Mouse (Mus musculus) forebrain, embryonic 10.5 days (tissue): Measurements from ENCODE around the gene Stat5b. TPM values are rescaled to one million over a fixed set of nuclear protein-coding genes. Genes with fewer than 3 reads are reported as not detected.

Experiments
- DNase-seq: peaks from one replicate; pipeline ENCODE4 v3.0.0-alpha.2; 2017; ENCODE audit warnings: low spot score; ENCODE audit errors: extremely low spot score
- H3K27ac ChIP-seq: fragments of 300-500 bp; sonication (generic); 2 replicates; pipeline ENCODE4 v1.5.1; 2016; ENCODE audit warnings: mild to moderate bottlenecking
- H3K27me3 ChIP-seq: fragments of 300-500 bp; sonication (generic); 2 replicates; pipeline ENCODE4 v1.6.1; 2016; ENCODE audit warnings: mild to moderate bottlenecking; ENCODE audit not compliant: poor library complexity, severe bottlenecking
- H3K36me3 ChIP-seq: fragments of 300-500 bp; sonication (generic); replicated peaks from 2 replicates; pipeline ENCODE4 v1.6.1; 2016; ENCODE audit warnings: mild to moderate bottlenecking, moderate library complexity
- H3K4me1 ChIP-seq: fragments of 300-500 bp; sonication (generic); 2 replicates; pipeline ENCODE4 v1.6.1; 2016
- H3K4me3 ChIP-seq: fragments of 300-500 bp; sonication (generic); 2 replicates; pipeline ENCODE4 v1.5.1; 2016; ENCODE audit warnings: mild to moderate bottlenecking, moderate library complexity
- H3K9me3 ChIP-seq: fragments of 300-500 bp; sonication (generic); 2 replicates; pipeline ENCODE4 v1.6.1; 2016; ENCODE audit warnings: mild to moderate bottlenecking, moderate library complexity
- WGBS: fragments of 180-500 bp; shearing (Covaris S2); methylation state at CpG from one replicate; pipeline ENCODE4 v1.1.7; 2016; 5-methylcytosine and 5-hydroxymethylcytosine counted together
- polyA plus RNA-seq: library from polyadenylated mRNA; unstranded; fragments of >200 nt; fragmentation: Nextera tagmentation; extraction: Ambion mirVana; gene quantifications from 2 replicates; pipeline ENCODE4 v1.2.1, GENCODE M21; 2016

Stat5b gene
- polyA plus RNA-seq, 1 experiment from 2014 or later: 14.9 TPM

- 88% methylated on average over 3 of the region's 3 CpGs for WGBS
- Histone ChIP-seq H3K4me1 (peaks cover 15% of the 10 kb centered on the region), H3K9me3 (no peaks in the 10 kb centered on the region), H3K27ac (no peak overlapping the region), H3K4me3 (no peak overlapping the region), H3K27me3 (no peaks in the 10 kb centered on the region), H3K36me3 (peaks cover 20% of the 10 kb centered on the region)
- DNase-seq: no peak
Observed at GRCm38 (mm10) chr11:100789702-100790101, 60.8 kb downstream of the Stat5b start.

- Histone ChIP-seq H3K27me3 (no peaks in the 10 kb centered on the region), H3K9me3 (no peaks in the 10 kb centered on the region), H3K36me3 (peaks cover 34% of the 10 kb centered on the region), H3K4me3 (no peak overlapping the region), H3K27ac (no peak overlapping the region), H3K4me1 (peaks cover 15% of the 10 kb centered on the region)
- no peak for DNase-seq
- 94% methylated on average over 2 of the region's 2 CpGs for WGBS
Observed at GRCm38 (mm10) chr11:100785774-100786173, 64.8 kb downstream of the Stat5b start.

GRCm38 (mm10) chr11:100784286-100784685 is 66.2 kb downstream of the Stat5b start:
- Histone ChIP-seq H3K4me3 (no peak overlapping the region), H3K36me3 (peaks cover 37% of the 10 kb centered on the region), H3K27me3 (no peaks in the 10 kb centered on the region), H3K4me1 (peaks cover 15% of the 10 kb centered on the region), H3K9me3 (no peaks in the 10 kb centered on the region), H3K27ac (no peak overlapping the region)
- no peak for DNase-seq
- WGBS: 88% methylated on average over 8 of the region's 8 CpGs

- Histone ChIP-seq H3K9me3 (no peaks in the 10 kb centered on the region), H3K4me1 (peaks cover 9% of the 10 kb centered on the region), H3K27ac (no peak overlapping the region), H3K36me3 (peaks cover 30% of the 10 kb centered on the region), H3K4me3 (no peak overlapping the region), H3K27me3 (no peaks in the 10 kb centered on the region)
- DNase-seq: no peak
- 87% methylated on average over 13 of the region's 13 CpGs for WGBS
Observed at GRCm38 (mm10) chr11:100782568-100782967, 68.0 kb downstream of the Stat5b start.

GRCm38 (mm10) chr11:100781763-100782475 is 68.6 kb downstream of the Stat5b start:
- WGBS: 91% methylated on average over 15 of the region's 15 CpGs
- no peak for DNase-seq

GRCm38 (mm10) chr11:100780247-100780646 is 70.3 kb downstream of the Stat5b start:
- WGBS: 84% methylated on average over 8 of the region's 8 CpGs
- no peaks in the 10 kb centered on the region for H3K27me3 ChIP-seq

More at GRCm38 (mm10) chr11:100781763-100782475, 68.6 kb downstream of the Stat5b start:
- no peaks in the 10 kb centered on the region for H3K9me3 ChIP-seq
- H3K27me3 ChIP-seq: no peaks in the 10 kb centered on the region
- no peak overlapping the region for H3K27ac ChIP-seq
- peaks cover 8% of the 10 kb centered on the region for H3K4me1 ChIP-seq
- H3K4me3 ChIP-seq: no peak overlapping the region
- peaks cover 28% of the 10 kb centered on the region for H3K36me3 ChIP-seq

GRCm38 (mm10) chr11:100778069-100778468 is 72.5 kb downstream of the Stat5b start:
- Histone ChIP-seq H3K36me3 (peaks cover 19% of the 10 kb centered on the region), H3K4me1 (no peaks in the 10 kb centered on the region), H3K27ac (no peak overlapping the region), H3K27me3 (no peaks in the 10 kb centered on the region), H3K9me3 (no peaks in the 10 kb centered on the region), H3K4me3 (no peak overlapping the region)
- 78% methylated on average over 3 of the region's 3 CpGs for WGBS
- DNase-seq: no peak

More at GRCm38 (mm10) chr11:100780247-100780646, 70.3 kb downstream of the Stat5b start:
- Histone ChIP-seq H3K4me1 (no peaks in the 10 kb centered on the region), H3K36me3 (peaks cover 26% of the 10 kb centered on the region), H3K4me3 (no peak overlapping the region), H3K9me3 (no peaks in the 10 kb centered on the region), H3K27ac (no peak overlapping the region)
- DNase-seq: no peak

GRCm38 (mm10) chr11:100775921-100776320 is 74.6 kb downstream of the Stat5b start:
- Histone ChIP-seq H3K27ac (no peak overlapping the region), H3K27me3 (no peaks in the 10 kb centered on the region), H3K36me3 (0 out of 2 replicates have a peak, but pooled peaks cover 7% of the 10 kb centered on the region), H3K4me1 (peaks cover 2% of the 10 kb centered on the region), H3K4me3 (no peak overlapping the region), H3K9me3 (no peaks in the 10 kb centered on the region)
- DNase-seq: no peak
- 87% methylated on average over 10 of the region's 10 CpGs for WGBS

GRCm38 (mm10) chr11:100774261-100774660 is 76.3 kb downstream of the Stat5b start:
- Histone ChIP-seq H3K36me3 (0 out of 2 replicates have a peak, but pooled peaks cover under 1% of the 10 kb centered on the region), H3K4me1 (peaks cover 15% of the 10 kb centered on the region), H3K27me3 (no peaks in the 10 kb centered on the region), H3K4me3 (no peak overlapping the region), H3K9me3 (no peaks in the 10 kb centered on the region), H3K27ac (no peak overlapping the region)
- WGBS: 86% methylated on average over 4 of the region's 4 CpGs
- DNase-seq: no peak

- peaks cover 15% of the 10 kb centered on the region for H3K4me1 ChIP-seq
- WGBS: 28% methylated on average over 17 of the region's 17 CpGs
- H3K9me3 ChIP-seq: no peaks in the 10 kb centered on the region
- no peaks in the 10 kb centered on the region for H3K27me3 ChIP-seq
- DNase-seq: peak; percentile 50
- peak within 1 kb of the TSS; percentile 55 for H3K4me3 ChIP-seq
- H3K36me3 ChIP-seq: no peaks in the 10 kb centered on the region
- peak within 1 kb of the TSS; percentile 62 for H3K27ac ChIP-seq
Observed at GRCm38 (mm10) chr11:100770646-100771408, 79.7 kb downstream of the Stat5b start, which contains the start of gene Ghdc. Gene Ghdc, minus strand, starts transcription at chr11:100770957.

- Histone ChIP-seq H3K27ac (no peak overlapping the region), H3K27me3 (no peaks in the 10 kb centered on the region), H3K36me3 (no peaks in the 10 kb centered on the region), H3K4me3 (peak overlapping the region; percentile 55), H3K4me1 (peaks cover 15% of the 10 kb centered on the region), H3K9me3 (no peaks in the 10 kb centered on the region)
- 59% methylated on average over 6 of the region's 6 CpGs for WGBS
- no peak for DNase-seq
Observed at GRCm38 (mm10) chr11:100769980-100770379, 80.5 kb downstream of the Stat5b start.

- H3K36me3 ChIP-seq: no peaks in the 10 kb centered on the region
- H3K4me3 ChIP-seq: no peak overlapping the region
- H3K9me3 ChIP-seq: no peaks in the 10 kb centered on the region
- peaks cover 6% of the 10 kb centered on the region for H3K27me3 ChIP-seq
- DNase-seq: no peak
- peaks cover 15% of the 10 kb centered on the region for H3K4me1 ChIP-seq
- 93% methylated on average over 5 of the region's 5 CpGs for WGBS
- H3K27ac ChIP-seq: no peak overlapping the region
Observed at GRCm38 (mm10) chr11:100767871-100768270, 82.7 kb downstream of the Stat5b start.

- Histone ChIP-seq H3K27me3 (peaks cover 18% of the 10 kb centered on the region), H3K36me3 (no peaks in the 10 kb centered on the region), H3K4me1 (peaks cover 21% of the 10 kb centered on the region), H3K9me3 (no peaks in the 10 kb centered on the region), H3K27ac (no peak overlapping the region), H3K4me3 (no peak overlapping the region)
- WGBS: 85% methylated on average over 9 of the region's 9 CpGs
- DNase-seq: no peak
Observed at GRCm38 (mm10) chr11:100766726-100767125, 83.8 kb downstream of the Stat5b start.
